Mouse (Mus musculus): ENCODE data around the gene A230050P20Rik.

Gene A230050P20Rik

DNA sequence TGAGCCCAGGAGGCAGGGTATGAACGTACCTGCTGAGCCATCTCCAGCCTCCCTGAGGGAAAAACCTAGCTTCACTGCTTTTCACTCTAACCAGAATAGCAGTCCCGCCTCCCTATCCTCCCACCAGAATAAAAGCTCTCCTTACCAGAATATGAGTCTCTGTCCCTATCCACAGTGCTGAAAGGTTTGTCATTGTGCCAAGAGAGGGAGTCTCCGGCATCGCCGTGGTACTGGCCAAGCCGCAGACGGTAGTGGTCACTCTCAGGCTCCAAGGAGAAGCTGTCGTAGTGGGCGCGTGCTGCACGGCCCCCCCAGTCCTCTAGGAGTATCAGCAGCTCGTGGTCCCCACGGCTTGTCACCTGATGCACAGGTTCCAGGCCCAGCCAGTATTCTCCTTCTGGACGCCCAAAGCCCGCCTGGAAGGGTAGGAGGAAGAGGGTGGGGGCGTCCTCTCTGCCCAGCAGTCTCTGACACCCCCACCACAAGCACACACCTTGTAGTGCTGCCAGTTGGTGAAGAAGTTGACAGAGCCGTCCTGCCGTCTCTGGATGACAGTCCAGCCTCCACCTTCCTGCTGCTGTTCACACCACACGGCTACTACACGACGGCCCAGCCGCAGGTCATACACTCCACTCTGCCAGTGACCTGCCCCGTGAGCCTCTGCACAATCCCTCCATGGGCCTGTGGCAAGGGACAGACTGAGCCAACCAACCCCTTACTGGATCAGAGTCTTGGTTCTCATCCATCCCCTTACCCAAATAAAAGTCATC, 6.8 kb downstream of the A230050P20Rik start:
- DNase-seq: no peak

DNA sequence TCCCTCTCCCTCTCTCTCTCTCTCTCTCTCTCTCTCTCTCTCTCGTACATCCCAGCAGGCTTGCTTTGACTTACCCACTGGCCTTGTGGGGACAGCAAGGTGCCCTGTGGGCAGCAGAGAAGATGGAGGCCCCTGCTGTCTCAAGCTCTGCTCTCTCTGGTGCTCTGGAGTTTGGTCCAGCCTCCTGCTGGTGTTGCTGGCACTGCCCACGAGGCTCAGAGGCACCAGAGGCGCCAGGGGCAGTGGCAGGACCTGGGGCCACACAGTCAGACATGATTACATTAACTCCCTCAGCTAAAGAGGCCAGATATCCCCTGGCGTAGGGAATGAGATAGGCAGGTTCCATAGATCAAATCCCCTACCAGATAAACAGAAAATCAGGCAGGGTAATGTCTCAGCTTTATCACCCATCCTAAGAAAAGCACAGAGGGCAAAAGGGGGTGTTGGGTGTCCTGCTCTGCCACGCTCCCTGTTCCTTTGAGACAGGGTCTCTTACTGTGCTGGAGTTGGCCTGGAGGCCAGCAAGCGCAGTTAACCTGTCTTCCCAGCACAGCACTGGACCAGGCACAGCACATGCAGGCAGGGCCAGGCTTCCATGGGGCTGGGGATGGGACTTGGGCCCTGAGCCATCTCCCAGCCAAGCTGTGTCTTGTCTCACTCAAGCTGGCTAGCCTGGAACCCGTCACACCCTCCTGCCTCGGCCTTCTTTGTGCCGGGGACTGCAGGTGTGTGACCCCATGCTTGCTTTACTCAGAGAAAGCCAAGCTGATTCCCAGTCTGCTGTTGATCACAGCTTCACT, 8.1 kb downstream of the A230050P20Rik start:
- no peak for DNase-seq

DNA sequence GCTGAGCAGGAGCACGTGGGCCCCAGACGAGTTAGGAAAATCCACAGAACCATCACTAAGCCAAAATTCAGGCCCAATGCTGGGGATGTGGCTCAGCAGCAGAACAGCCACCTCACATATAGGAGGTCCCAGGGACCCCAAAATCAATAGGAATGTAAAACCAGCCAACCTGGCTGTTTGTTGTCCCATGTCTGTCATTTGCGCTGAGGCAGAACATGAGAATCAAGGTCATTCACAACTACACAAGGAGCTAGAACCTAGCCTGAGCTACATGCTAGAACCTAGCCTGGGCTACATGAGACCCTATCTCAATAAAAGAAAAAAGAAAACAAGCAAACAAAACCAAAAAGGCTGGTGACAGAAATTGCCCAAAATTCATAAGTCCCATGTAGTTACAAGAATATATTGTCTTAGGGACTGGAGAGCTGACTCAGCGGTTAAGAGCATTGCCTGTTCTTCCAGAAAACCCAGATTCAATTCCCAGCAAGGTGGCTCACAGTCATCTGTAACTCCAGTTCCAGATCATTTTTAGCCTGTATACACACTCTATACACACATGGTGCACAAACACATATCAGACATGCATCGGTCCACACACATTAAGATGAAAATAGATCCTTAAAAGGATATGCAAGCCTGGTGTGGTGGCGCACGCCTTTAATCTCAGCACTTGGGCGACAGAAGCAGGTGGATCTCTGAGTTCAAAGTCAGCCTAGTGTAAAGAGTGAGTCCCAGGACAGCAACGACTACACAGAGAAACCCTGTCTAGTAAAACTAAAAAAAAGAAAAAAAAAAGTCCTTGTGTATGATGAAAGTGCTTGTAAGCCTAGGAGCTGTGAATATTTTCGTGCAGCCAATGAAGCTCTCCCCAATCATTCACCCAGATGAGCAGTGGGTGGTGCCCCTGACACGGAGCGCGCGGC, 8.9 kb downstream of the A230050P20Rik start:
- DNase-seq: no peak

- DNase-seq: peak; percentile 100
Observed at GRCm38 (mm10) chr9:20878041-20878709, 9.7 kb downstream of the A230050P20Rik start.

DNA sequence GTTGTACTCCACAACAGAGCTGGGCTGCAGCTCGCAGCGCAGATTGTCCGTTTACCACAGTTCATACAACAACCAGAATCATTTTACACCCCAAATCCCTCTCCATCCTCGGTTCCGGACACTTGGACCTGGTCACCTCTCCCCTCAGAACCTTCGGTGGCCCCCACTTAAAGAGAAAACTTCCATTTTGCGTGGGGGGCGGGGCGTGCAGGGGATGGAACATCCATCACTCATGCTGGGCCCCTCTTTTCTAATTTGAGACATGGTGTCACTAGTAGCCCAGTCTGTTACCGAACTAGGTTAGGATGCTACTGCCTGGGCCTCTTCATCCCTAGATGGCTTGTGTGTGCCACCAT, 10.2 kb downstream of the A230050P20Rik start:
- DNase-seq: peak; percentile 66

- DNase-seq: no peak
Observed at GRCm38 (mm10) chr9:20879097-20879792, 10.8 kb downstream of the A230050P20Rik start, which contains the start of gene Angptl6. TSS of gene Angptl6 (minus strand) at chr9:20879727.

DNA sequence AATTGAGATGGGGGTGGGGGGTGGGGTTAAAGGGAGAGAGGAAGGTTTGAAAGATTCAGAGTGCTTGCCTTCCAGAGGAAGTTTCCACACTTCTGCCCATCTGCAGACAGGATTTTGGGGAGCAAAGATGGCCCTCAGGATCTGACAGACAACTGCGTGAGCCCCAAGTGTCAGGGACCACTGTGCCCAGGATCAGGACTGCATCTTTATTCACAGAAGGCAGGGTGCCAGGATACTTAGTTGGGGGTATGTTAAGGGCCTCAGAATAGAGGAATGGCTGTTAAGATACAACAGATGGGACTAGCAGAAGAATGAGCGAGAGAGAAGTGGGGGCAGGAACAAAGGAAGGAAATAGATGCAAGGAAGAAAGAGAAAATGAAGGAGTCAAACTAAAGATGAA, 18.1 kb downstream of the A230050P20Rik start:
- DNase-seq: no peak

- no peak for DNase-seq
Observed at GRCm38 (mm10) chr9:20887191-20887590, 18.7 kb downstream of the A230050P20Rik start.

DNA sequence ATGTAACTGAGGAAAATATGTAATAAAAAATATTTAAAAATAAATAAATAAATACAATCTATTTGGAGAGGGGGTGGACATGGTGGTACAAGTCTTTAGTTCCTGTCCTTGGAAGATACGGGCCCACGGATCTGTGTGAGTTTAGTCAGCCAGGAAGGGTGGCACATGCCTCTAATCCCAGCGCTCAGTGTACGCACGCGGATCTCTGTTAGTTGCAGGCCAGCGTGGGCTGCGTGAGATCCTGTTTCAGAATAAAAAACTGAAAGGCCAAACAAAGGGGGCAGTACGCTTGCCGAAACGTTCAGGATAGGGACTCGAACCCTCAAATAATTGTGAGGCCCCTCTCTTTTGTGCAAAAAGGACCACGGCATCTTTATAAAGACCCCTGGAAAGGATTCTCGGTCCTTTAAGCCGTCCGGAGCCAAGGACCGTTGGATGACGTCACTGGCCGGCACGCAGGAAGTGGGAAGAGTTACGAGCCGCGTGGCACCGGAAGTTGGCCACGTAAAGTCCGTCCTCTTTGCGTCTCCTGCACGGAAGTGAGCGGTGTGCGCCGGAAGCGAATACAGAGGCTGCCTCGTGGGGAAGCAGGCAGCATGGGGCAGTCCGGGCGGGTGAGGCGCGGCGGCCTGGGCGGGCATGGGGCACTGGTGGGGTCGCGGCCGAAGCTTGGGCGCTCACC, 19.4 kb downstream of the A230050P20Rik start, which contains the start of gene Ppan:
Gene Ppan (plus strand): TSS at position 472 of the 682 bp plus-strand sequence.
- peak; percentile 92 for DNase-seq

- no peak for DNase-seq
Observed at GRCm38 (mm10) chr9:20888386-20888765, 19.9 kb downstream of the A230050P20Rik start.

DNA sequence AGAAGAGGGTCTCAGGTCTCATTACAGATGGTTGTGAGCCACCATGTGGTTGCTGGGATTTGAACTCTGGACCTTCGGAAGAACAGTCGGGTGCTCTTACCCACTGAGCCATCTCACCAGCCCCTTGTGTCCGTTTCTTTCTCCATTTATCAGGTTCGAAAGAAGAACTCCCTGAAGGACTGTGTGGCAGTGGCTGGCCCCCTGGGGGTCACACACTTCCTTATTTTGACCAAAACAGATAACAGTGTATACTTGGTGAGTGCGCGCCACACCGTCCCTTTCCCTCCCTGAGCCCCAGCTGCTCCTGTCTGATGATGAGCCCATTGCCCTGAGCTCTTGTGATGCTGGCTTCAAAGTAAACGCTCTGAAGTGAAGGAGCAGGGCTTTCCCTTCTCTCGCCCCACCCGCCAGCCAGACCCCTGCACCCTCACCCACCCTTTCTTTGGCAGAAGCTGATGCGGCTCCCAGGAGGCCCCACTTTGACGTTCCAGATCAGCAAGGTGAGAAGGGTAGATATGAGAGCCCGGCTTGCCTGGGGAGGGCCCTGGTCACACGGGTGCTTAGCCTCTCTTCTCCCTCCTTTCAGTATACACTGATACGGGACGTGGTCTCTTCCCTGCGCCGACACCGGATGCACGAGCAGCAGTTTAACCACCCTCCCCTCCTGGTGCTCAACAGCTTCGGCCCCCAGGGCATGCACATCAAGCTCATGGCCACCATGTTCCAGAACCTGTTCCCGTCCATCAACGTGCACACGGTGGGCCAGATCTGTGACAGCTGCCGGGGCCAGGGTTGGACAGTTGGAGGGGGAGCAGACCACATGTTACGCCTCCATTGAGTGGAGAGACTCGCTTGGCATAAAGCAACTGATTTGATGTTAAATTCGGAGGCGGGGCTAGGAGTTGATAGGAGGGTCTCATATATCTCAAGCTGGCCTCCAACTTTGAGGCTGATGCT, 21.0 kb downstream of the A230050P20Rik start:
- no peak for DNase-seq

DNA sequence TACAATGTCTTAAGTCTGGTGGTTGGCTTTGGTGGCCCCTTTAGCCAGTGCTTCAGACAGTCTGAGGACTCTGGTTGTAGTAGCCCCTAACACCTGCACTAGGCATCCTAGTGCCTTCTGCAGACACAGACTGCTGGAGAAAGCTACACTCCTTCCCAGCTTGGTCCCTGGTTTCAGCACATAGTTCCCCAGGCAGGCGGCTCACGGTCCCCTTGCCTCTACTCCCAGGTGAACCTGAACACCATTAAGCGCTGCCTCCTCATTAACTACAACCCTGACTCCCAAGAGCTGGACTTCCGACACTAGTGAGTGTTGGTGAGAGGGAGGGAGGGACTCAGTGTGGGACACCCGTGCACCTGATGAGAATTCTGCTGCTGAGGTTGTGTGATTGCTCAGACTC, 22.0 kb downstream of the A230050P20Rik start:
- DNase-seq: no peak

DNA sequence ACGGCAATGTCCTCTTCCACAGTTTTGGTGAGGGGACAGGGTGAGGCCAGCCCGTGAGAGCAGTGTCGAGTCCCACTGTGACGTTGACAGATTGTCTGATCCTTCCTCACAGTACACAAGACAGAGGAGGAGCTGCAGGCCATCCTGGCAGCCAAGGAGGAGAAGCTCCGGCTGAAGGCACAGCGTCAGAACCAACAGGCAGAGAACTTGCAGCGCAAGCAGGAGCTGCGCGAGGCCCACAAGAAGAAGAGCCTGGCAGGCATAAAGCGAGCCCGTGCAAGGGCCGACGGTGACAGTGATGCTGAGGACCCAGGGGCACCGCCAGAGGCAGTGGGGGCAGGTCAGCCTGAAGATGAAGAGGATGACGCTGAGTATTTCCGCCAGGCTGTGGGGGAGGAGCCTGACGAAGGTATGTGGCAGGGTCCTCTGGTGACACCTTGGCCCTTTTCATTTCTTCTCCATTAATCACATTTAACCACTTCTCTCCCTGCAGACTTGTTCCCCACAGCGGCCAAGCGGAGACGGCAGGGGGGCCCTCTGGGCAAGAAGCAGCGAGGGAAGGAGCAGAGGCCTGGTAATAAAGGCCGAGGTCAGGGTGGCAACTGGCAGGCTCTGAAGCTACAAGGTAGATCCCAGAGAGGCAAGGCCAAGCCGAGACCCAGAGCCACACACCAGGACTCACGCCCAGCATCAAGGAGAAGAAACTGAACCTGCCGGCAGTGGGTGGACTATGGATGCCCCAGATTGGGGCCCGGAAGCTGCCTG, 23.1 kb downstream of the A230050P20Rik start:
- DNase-seq: no peak

DNA sequence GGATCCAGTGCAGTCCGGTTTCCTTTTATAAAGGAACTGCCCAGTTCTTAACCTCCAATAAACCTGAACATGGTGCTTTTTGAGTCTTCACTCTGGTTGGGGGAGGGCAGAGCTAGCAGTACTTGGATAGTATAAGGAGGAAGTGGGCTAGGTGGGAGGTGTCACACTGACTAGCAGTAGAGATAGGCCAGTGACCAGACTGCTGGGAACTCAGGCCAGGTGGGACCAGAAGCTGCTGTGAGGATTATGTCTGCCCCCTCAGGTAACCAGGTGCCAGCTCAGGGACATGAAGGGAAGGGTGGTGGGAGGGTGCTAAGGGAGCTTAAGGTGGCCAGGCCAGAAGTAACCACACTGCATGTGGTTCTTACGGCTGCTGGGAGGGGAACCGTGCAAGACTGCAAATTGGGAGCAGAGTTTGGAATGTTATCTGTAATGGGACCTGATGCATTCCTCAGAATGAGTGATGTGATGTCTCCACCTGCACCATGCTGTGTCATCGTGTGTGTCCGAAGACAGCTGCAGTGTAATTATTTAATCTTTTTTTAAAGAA, 23.7 kb downstream of the A230050P20Rik start:
- no peak for DNase-seq

DNA sequence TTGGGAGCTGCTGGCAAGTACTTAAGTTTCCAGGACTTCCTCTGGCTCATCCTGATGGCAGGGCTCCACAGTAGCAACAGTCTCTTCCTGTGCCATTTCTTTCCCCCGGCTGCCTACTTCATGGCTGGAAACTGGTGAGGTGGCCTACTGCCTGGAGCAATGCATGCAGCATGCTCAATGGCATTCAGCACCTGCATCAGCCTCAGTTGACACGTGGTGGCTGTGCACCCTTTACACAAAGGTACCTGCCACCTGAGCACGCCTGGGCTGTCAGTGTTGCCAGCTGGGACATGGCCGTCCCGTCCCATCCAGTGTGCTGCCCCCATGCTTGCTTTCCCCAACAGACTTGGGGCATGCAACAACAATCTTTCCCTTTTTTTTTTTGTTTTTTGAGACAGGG, 24.6 kb downstream of the A230050P20Rik start:
- no peak for DNase-seq

GRCm38 (mm10) chr9:20893590-20894343, 25.3 kb downstream of the A230050P20Rik start:
- no peak for DNase-seq

- no peak for DNase-seq
Observed at GRCm38 (mm10) chr9:20894629-20895028, 26.2 kb downstream of the A230050P20Rik start.

DNA sequence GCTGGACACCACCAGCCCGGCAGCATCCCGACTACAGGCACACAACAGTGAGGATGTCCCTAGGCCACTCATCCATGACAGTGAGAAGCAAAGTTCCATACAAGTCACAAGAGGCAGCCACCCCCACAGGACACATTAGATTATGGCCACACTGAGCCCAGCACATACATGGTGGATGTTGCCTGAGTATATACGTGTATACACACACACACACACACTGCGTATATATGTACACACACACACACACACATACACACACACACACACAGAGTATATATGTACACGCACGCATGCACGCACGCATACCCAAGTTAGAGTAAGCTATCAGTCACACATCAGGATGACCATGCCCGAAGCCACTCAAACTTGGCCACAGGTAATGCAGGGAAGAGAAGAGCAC, 26.9 kb downstream of the A230050P20Rik start:
- no peak for DNase-seq
